Mouse (Mus musculus): ENCODE measurements around the gene Prkci.

DNA sequence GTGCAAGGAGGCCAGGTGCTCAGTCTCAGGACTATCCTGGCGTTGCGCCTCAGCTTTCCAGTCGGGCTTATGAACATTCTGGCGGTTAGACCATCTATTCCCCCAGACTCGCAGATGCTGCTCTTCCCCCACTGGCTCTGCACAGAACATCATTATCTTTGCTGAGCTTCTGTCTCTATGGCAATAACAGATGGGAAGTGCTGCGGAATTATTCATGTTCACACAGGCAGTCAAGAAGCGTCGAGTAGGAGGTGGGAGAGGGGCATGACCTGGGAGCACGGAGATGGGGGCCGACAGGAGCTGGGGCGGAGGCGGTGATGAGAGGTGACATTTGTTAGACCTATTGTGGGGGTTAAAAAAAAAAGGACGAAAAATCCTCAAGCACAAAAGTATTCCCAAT, 97.6 kb downstream of the Prkci start:
- TF ChIP-seq CHD2 (IDR thresholded peaks at IDR 0.05; ENCODE audit: low read depth, low read length) (no peak), HCFC1 (IDR thresholded peaks at IDR 0.05; ENCODE audit: borderline replicate concordance, insufficient read depth, low read length) (no peak), ZNF384 (IDR thresholded peaks at IDR 0.05; ENCODE audit: low read depth, low read length) (no peak), MAFK (IDR thresholded peaks at IDR 0.05; ENCODE audit: insufficient read depth, low read depth, low read length) (no peak), ZC3H11A (IDR thresholded peaks at IDR 0.05; ENCODE audit: borderline replicate concordance, low read depth, low read length) (no peak)

All from ES-E14 (cell line).